Mouse (Mus musculus) ZHBTc4 (cell line): Measurements from ENCODE around the gene Slc12a4.

Experiments
- DNase-seq: peaks from one replicate; pipeline ENCODE4 v3.0.0-alpha.2; 2011; ENCODE audit warnings: low read depth, low spot score

The Slc12a4 gene

DNA sequence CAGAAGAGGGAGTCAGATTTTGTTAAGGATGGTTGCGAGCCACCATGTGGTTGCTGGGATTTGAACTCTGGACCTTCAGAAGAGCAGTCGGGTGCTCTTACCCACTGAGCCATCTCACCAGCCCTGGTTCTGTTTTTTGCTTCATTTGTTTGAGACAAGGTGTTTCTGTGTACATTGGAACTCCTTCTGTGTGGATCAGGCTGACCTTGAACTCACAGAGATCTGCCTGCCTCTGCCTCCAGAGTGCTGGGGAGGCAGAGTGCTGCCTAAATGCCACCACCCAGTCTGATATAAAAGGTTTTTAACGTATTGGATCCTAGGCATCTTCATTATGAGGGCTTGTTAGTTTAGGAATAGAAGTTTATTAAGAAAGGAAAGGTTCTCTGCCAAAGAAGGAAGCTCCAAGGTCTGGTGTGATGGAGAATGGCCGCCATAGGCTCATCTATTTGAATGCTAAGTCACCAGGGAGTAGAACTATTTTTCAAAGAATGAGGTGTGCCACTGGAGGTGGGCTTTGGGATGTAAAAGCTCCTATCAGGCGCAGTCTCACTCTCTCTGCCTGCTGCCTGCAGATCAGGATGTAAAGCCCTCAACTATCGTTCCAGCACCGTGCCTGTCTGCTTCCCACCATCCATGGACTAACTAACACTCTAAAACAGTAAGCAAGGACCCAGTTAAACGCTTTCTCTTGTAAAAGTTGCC lies 5.3 kb upstream of the Slc12a4 start:
- DNase-seq = peak; percentile 86

DNA sequence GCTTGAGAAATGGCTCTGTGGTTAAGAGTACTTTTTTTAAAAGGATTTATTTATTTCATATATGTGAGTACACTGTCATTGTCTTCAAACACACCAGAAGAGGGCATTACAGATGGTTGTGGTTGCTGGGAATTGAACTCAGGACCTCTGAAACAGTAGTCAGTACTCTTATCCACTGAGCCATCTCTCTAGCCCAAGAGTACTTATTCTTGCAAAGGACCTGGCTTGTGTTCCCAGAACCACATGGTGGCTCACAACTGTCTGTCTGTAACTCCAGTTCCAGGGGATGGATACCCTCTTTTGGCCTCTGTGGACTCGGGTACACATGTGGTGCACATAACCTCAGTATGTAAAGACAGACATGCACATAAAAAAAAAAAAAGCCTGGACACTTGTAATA lies 3.5 kb upstream of the Slc12a4 start:
- DNase-seq = no peak

- peak; percentile 94 for DNase-seq
Measured at GRCm38 (mm10) chr8:105966692-105967311, 905 bp upstream of the Slc12a4 start.

GRCm38 (mm10) chr8:105965266-105965904 lies 512 bp downstream of the Slc12a4 start:
- DNase-seq = peak; percentile 57

GRCm38 (mm10) chr8:105964506-105965265 lies 1.2 kb downstream of the Slc12a4 start:
- no peak for DNase-seq

- DNase-seq = no peak
Measured at GRCm38 (mm10) chr8:105961536-105961935, 4.4 kb downstream of the Slc12a4 start.

DNA sequence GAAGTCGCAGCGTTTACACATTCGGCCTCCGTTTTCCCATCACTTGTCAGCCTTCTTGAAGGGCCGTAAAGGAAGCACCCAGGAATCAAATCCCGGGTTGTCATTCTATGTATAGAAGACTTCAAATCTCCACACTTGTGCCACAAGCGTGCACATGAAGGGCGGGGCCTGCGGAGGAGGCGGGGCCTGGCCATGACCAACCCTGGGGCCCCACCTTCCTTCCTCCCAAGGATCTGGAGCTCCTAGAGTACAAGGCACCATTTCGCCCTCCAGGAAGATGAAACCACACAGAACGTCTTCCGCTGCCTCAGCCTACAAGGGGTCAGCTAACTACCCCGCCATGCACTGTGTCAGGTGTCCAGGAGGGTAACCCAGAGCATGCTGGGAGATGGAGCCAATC lies 4.8 kb downstream of the Slc12a4 start:
- peak; percentile 72 for DNase-seq

DNA sequence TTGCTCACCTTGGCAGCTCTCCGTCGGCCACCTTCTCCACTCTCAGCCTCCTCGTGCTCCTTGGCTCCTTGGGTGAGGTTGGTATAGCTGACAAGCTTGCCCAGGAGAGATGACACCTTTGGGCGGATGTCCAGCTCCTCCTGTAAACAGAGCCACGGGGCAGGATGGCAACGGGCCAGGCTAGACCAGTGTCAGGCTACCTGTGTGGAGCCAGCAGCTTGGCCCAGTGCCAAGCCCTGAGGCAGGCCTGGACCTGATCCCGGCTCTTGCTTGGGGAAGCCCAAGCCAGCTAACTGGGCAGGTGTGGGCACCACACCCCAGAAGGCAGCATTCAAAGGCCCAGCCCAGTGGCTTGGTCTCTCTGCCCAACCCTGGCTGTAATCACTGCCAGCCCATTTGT lies 6.5 kb downstream of the Slc12a4 start:
- DNase-seq = no peak

DNA sequence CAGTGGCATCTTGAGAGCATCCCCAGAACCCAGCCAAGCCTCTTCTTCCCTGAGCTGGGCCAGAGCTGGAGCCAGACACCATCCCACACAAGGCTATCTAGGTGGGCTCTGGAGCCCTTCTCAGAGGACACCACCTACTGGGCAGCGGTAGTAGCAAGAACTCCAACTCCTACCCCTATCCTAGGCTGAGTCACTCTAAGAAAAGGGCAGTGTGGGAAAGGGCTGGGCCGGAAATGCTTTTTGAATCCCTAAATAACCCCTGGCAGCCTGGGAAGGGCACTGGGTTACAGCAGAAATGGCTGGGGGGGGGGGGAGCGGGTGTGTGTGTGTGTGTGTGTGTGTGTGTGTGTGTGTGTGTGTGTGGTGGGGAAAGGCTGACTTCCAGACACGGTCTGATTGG lies 8.1 kb downstream of the Slc12a4 start:
- DNase-seq = no peak

DNA sequence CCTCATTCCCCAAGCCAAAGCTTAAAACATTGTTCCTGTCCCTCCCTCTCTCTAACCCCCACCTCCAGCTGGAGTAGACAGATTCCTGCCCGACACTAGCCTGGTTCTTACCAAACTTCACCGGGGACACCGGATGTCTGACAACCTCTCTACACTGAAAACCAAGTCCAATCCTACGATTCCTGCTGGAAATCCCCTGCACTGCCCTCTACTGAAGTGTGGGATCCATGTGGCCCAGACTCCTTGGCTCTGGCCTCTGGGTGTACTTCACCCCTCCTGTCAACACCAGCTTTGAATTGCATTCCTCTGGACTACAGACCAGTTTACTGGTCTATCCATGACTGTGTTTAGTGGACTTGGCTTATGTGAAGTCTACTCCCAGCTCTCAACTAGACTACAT lies 9.3 kb downstream of the Slc12a4 start:
- no peak for DNase-seq

GRCm38 (mm10) chr8:105951057-105951659 lies 14.7 kb downstream of the Slc12a4 start:
- peak; percentile 50 for DNase-seq

- DNase-seq = no peak
Measured at GRCm38 (mm10) chr8:105949350-105949749, 16.5 kb downstream of the Slc12a4 start.

GRCm38 (mm10) chr8:105943321-105943739 lies 22.6 kb downstream of the Slc12a4 start, which contains the start of gene Lcat:
Lcat (minus strand) TSS chr8:105943382.
- no peak for DNase-seq

DNA sequence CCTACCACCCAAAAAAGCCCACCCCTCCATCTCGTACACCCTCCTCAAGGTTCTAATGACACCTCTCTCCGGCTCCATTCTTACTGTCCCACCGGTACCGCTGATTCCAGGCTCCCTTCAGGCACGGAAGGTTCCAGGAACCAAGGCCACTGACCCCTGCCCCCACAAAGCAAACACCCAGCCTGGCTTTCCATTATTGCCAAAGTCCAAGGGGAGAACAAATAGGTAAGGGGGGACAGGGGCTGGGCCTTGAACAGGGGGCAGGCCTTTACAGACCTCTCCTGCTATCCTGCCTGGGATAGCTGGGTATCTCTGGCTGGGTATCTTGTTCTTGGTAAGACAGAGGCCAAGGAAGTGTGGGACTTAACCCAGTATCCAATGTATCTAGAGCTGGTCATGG lies 23.4 kb downstream of the Slc12a4 start:
- no peak for DNase-seq

DNA sequence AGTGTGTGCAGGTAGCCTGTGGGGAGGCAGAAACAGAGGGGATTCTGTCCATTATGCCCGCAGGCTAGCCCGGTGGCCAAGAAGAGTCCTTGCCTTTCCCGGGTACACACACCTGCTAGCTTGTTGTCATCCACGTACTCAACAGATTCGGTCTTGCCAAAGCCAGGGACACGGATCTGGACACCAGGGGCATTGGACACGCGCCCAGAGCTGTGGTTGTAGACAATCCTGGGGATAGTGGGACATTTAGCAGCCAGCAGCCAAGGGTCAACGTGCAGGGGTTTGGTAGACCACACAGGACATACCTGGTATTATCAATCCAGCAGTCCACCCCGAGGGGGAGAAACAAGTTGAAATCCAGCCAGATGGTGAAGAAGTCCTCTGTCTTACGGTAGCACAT lies 23.9 kb downstream of the Slc12a4 start:
- no peak for DNase-seq

DNA sequence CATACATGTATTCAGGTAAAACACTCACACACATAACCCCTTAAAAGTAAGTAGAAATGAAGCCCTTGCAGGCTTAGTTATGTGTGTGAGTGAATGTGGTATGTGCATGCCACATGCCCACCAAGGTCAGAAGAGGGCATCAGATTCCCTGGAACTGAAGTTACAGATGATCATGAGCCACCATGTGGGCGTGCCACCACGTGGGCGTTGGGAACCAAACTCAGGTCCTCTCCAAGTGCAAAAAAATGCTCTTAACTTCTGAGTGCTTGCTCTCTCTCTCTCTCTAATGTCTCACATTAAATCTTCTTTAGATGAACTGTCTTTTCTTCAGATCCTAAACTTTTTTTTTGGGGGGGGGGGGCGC lies 27.6 kb downstream of the Slc12a4 start, which contains the start of gene Psmb10:
Gene Psmb10 (minus strand): TSS at position 139 of the 364 bp plus-strand sequence.
- no peak for DNase-seq

DNA sequence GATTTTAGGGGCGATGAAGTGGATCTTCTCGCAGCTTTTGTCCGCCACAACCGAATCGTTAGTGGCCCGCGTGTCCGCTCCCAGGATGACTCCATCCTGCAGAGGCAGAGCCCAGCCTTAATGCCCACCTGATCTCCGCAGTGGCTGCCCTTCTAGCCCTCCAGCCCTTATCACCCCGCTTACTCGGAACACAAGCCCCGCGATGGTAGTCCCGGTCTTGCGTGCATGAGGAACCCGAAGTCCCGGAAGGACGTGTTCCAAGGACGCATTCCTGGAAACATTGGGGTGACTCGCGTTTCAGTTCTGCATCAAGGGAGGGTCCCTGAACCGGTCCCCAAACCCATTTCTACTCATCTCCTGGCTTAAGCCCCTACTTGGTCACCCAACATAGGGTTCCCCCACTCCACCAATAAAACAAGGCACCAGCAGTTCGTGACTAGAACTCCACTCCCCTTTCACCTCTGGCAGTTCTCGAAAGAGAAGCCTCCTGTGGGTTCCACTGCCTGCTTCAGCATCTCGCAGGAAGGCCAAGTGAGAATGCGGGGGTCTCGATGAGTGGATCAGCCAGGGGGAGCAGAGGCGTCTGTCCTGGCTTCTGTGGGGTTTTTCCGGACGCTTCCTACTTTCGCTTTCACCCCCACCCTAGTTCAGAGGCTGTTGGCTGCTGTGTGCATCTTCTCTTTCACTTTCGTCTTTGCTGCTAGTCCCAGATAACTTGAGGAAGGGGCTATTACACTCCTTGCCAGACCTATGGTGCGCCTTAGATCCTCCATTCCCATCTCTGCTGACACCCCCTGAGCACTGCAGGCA lies 28.2 kb downstream of the Slc12a4 start:
- no peak for DNase-seq

DNA sequence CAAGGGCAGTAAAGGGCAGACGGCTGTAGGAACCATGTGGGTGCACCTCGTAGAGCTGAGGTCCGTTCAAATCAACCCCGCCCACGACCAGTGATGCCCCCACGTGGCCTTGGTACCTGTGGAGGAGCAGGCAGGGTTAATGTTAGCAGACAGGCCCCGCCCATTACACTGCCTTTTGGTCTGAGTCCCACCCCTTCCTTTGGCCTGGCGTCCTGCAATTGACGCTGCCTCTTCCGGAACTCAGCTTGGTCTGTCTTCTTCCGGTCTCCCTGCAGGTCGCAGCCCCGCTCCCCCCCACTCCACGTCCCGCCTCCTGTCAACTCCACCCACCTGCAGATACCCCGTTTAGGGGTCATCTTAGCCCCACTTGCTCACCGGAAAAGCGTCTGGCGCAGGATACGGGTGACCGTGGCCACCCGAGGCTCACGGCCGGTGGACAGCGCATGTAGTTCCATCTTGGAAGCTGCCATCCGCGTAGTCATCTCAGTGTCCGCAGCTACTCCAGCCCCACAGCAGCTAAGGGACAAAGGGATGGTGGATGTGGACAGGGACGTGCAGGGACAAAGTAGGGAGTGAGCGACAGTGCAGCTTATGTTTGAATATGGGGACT lies 28.9 kb downstream of the Slc12a4 start:
- DNase-seq = peak; percentile 94

DNA sequence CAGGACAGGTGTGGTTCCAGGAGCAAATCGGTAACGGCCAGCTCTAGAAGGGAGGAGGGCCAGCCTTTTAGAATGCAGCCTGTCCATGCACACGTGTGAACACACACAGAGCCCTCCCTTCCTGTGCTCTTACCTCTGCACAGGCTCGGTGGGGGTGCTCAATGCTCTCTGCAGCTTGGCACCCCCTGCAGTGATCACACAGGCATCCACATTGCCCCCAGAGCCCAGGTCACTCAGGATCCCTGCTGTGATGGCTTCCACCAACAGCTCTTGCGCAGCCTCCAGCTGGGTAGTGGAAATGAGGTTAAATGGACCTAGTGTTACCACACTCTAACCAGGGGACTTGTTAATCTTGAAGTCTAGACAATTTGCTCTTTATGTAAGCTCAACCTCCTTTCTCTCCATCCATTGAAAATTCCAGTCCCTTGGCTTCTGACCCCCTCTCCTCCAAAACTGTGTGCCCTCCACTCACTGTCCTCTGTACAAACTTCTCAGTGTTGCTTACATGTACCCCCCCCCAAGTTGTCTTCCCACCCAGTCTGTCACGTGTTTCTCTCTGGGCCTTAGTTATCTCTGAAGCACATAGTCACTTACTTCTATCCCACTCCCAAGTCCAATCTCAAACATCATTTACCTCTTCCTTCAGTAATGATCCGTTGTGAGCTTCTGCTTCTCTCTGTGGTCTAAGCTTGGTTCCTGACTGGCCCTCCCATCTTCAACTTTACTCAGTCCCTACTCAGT lies 29.9 kb downstream of the Slc12a4 start:
- DNase-seq = peak; percentile 32

GRCm38 (mm10) chr8:105935105-105935504 lies 30.8 kb downstream of the Slc12a4 start:
- DNase-seq = no peak
